Mouse (Mus musculus): ENCODE data around the gene Tubb2b.

The Tubb2b gene

GRCm38 (mm10) chr13:34136605-34137004, 6.3 kb upstream of the Tubb2b start:
- peak; percentile 80 for DNase-seq (ENCODE audit: low spot score)

- DNase-seq (ENCODE audit: low spot score), result peak; percentile 75
Observed at GRCm38 (mm10) chr13:34134276-34134675, 4.0 kb upstream of the Tubb2b start.

- DNase-seq (ENCODE audit: low spot score), result no peak
Observed at GRCm38 (mm10) chr13:34133326-34134071, 3.2 kb upstream of the Tubb2b start.

- no peak for DNase-seq (ENCODE audit: low spot score)
Observed at GRCm38 (mm10) chr13:34132875-34133274, 2.6 kb upstream of the Tubb2b start.

- DNase-seq (ENCODE audit: low spot score), result no peak
Observed at GRCm38 (mm10) chr13:34132299-34132698, 2.0 kb upstream of the Tubb2b start.

- peak; percentile 66 for DNase-seq (ENCODE audit: low spot score)
Observed at GRCm38 (mm10) chr13:34131708-34132060, 1.4 kb upstream of the Tubb2b start.

- DNase-seq (ENCODE audit: low spot score), result peak; percentile 52
Observed at GRCm38 (mm10) chr13:34131011-34131707, 893 bp upstream of the Tubb2b start.

- peak; percentile 67 for DNase-seq (ENCODE audit: low spot score)
Observed at GRCm38 (mm10) chr13:34129485-34130225, 611 bp downstream of the Tubb2b start.

- DNase-seq (ENCODE audit: low spot score), result no peak
Observed at GRCm38 (mm10) chr13:34128276-34129114, 1.8 kb downstream of the Tubb2b start.

- DNase-seq (ENCODE audit: low spot score), result no peak
Observed at GRCm38 (mm10) chr13:34125711-34126110, 4.6 kb downstream of the Tubb2b start.

GRCm38 (mm10) chr13:34120536-34120935, 9.7 kb downstream of the Tubb2b start:
- no peak for DNase-seq (ENCODE audit: low spot score)

GRCm38 (mm10) chr13:34119406-34119805, 10.9 kb downstream of the Tubb2b start:
- DNase-seq (ENCODE audit: low spot score), result no peak

GRCm38 (mm10) chr13:34118816-34119215, 11.4 kb downstream of the Tubb2b start:
- no peak for DNase-seq (ENCODE audit: low spot score)

GRCm38 (mm10) chr13:34116508-34116907, 13.8 kb downstream of the Tubb2b start:
- no peak for DNase-seq (ENCODE audit: low spot score)

- DNase-seq (ENCODE audit: low spot score), result no peak
Observed at GRCm38 (mm10) chr13:34114654-34115053, 15.6 kb downstream of the Tubb2b start.

GRCm38 (mm10) chr13:34113086-34113485, 17.2 kb downstream of the Tubb2b start:
- DNase-seq (ENCODE audit: low spot score), result no peak

GRCm38 (mm10) chr13:34112369-34113081, 17.7 kb downstream of the Tubb2b start:
- DNase-seq (ENCODE audit: low spot score), result no peak

- no peak for DNase-seq (ENCODE audit: low spot score)
Observed at GRCm38 (mm10) chr13:34111878-34112277, 18.4 kb downstream of the Tubb2b start.

- DNase-seq (ENCODE audit: low spot score), result no peak
Observed at GRCm38 (mm10) chr13:34111019-34111418, 19.2 kb downstream of the Tubb2b start.

- no peak for DNase-seq (ENCODE audit: low spot score)
Observed at GRCm38 (mm10) chr13:34109677-34110058, 20.6 kb downstream of the Tubb2b start.

- no peak for DNase-seq (ENCODE audit: low spot score)
Observed at GRCm38 (mm10) chr13:34109035-34109676, 21.1 kb downstream of the Tubb2b start.
